Mouse (Mus musculus): ENCODE results near the gene Lpp.

Lpp gene

DNA sequence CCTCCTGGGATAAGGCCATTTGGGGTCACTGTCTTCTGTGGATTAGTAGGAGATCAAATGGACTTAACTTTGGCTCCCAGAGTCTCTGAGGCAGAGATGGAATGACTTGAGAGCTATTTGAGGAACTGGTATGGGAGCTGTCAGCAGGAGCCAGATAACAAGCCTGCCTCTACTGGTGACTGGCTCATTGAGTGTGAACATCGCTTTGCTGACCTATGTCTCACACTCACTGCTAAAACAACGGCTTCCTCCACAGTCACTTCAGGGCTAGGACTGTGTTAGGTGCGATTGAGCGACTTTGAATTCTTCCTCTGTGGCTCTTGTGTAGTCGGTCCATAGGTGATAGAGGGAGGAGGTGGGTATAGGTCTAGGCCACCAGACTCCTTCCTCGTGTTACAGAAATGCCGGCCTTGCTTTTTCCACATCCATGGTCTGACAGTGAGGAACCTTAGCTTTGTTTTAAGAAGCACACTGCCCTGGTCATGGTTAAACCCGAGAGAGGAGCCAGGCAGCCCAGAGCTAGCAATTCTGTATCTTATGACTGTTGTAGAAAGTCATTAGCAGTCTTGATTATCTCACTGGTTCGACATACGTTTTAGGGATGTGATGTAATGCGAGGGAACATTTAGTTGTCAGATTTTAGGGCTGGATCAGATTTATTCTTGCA lies 108.5 kb downstream of the Lpp start:
- DNase-seq (ENCODE audit: low spot score in 2 of 2) = no peak

DNA sequence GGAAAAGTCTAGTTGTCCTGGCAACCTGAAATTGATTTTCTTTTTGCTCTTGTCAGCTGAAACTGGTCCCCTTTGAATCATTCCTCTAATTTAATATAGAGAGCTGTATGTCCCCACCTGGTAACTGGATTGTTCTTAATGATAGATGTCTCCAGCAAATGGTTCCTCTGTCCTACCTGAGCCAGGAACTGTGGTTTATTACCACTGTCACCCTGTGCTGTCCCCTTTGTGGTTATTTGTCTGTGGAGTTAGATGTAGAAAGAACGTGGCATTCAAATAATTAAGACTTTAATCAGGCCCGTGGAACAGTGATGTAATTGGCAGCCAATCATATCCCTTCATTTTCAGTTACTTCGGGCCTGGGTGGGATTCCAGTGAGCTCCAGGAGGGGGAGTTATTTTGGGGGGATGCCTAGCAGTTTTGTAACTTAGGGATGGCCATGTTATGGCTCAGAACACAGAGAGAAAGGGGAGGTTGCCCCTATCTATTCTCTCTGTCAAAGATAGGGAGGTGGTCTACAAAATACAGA lies 109.1 kb downstream of the Lpp start:
- no peak for DNase-seq (ENCODE audit: low spot score in 2 of 2)

DNA sequence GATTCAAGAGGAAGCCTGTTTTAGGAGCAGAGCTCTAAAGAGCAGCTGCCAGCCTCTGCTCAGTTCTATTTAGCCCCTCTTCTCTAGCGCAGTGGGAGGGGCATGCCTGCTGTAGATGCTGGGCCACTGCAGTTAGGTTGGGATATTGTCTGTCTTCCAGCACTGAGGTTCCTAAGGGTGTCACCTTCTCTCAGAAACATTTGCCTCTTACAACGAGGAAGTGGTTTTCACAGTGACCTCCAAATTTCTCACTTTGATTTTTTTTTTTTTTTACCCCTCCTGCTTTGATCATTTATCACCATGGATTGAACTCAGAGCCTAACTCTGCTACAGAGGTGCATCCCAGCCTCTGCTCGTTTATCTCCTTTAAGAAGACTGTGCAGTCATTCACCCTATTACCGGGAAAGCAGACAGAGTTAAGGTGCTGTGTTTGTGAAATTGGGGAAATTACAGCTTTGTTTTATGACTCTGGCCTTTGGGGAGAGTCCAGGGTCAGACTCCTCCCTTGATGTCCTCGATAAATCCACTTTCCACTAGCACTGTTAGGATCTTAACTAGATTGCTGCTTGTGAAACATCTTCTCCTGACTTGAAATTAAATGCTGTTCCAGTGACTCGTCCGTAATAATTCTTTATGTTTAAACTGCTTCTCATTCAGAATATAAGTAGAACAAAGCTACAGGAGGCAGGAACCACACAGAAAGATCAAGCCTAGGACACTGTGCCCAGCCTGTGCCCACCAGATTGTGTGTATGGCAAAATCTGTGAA lies 111.7 kb downstream of the Lpp start:
- no peak for DNase-seq (ENCODE audit: low spot score in 2 of 2)

GRCm38 (mm10) chr16:24506237-24506636 lies 112.9 kb downstream of the Lpp start:
- DNase-seq (ENCODE audit: low spot score in 2 of 2) = no peak

DNA sequence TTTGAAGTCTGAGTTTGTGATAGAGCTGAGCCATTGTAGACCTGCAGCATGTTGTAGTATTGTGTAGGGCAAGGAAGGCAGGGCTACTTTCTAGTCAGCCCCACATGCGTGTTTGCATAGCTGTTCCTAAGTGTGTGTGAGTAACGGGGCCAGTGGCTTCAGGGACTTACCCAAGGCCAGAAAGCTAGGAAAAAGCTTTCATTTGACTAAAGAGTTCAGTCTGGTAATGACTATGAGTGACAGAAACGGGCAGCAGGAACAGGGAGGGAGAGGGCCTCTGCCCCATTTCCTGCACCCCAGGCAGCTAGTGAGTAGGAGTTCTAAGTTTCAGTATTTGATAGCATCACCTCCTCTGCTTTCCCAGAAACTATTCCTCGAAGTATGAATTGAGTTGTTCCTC lies 113.4 kb downstream of the Lpp start:
- no peak for DNase-seq (ENCODE audit: low spot score in 2 of 2)

DNA sequence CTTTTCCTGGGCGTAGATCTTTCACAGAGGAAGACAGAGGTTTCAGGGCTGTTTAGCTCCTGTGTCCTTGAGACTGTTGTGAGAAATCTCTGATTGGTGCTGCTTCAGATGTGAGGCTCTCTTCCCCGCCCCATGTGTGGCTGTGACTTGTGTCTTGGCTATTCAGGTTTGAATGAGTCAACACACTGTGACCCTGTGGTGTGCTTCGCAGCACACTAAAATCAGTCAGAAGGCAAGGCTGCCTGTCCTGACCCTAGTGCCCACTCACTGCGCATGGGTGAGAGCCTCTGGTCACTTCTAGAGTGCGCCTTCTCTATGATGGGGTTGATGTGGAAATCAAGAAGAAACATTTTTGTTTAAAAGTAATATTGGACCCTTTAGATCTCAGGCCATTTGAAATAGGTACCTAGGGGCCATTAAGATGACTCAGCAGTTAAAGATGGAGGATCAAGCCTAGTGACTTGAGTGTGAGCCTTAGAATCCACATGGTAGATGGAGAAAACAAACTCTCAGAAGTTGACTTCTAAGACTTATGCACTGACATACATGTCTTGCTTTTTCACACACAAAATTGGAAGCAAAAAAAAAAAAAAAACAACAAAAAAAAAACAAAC lies 114.7 kb downstream of the Lpp start:
- no peak for DNase-seq (ENCODE audit: low spot score in 2 of 2)

- DNase-seq (ENCODE audit: low spot score in 2 of 2) = no peak
Observed at GRCm38 (mm10) chr16:24509100-24509812, 115.9 kb downstream of the Lpp start.

GRCm38 (mm10) chr16:24509813-24510166 lies 116.5 kb downstream of the Lpp start:
- DNase-seq (ENCODE audit: low spot score in 2 of 2) = no peak

DNA sequence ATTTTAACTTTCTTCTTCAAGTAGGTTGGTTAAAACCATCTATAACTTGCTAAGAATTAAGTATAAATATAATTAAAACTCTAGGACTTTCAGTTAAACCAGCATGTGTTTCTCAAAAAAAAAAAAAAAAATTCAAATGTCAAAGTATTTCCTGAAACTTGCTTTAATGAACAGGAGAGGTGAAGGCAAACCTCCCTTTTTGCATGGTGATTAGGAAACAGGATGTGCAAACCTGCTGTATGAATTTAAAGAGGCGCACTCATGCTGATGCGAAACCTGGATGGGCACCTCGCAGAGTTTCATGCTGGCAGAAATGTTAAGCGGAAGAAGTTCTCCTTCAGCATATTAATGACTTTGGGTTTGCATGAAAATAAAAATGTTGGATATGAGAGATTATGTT lies 119.9 kb downstream of the Lpp start:
- no peak for DNase-seq (ENCODE audit: low spot score in 2 of 2)

- DNase-seq (ENCODE audit: low spot score in 2 of 2) = no peak
Observed at GRCm38 (mm10) chr16:24514802-24515727, 121.8 kb downstream of the Lpp start.

- no peak for DNase-seq (ENCODE audit: low spot score in 2 of 2)
Observed at GRCm38 (mm10) chr16:24516993-24517392, 123.7 kb downstream of the Lpp start.

- no peak for DNase-seq (ENCODE audit: low spot score in 2 of 2)
Observed at GRCm38 (mm10) chr16:24517501-24518042, 124.3 kb downstream of the Lpp start.

GRCm38 (mm10) chr16:24518785-24519184 lies 125.5 kb downstream of the Lpp start:
- no peak for DNase-seq (ENCODE audit: low spot score in 2 of 2)

GRCm38 (mm10) chr16:24527219-24527618 lies 133.9 kb downstream of the Lpp start:
- DNase-seq (ENCODE audit: low spot score in 2 of 2) = no peak

GRCm38 (mm10) chr16:24531681-24532080 lies 138.4 kb downstream of the Lpp start:
- no peak for DNase-seq (ENCODE audit: low spot score in 2 of 2)

GRCm38 (mm10) chr16:24535221-24535620 lies 141.9 kb downstream of the Lpp start:
- peak; percentile 20 to 33 for DNase-seq (ENCODE audit: low spot score in 2 of 2)

DNA sequence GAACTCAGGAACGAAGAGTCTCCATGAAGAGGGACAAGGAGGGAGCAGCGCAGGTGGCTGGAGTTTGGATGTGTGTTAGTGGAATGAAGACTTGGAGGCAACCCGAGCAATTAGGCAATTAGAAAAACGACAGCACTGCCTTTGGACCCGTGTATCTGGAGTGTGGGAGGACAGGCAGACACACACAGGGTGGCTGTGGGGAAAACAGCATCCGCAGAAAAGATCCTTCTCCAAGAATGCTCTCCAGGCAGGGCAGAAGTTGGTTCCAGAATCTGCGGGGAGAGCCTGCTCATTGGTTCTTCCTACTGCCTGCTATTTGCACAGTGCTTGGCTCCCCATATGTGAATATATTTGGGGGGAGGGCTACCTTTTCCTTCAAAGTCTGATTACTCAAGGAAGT lies 143.0 kb downstream of the Lpp start:
- peak; percentile 13 to 19 for DNase-seq (ENCODE audit: low spot score in 2 of 2)

DNA sequence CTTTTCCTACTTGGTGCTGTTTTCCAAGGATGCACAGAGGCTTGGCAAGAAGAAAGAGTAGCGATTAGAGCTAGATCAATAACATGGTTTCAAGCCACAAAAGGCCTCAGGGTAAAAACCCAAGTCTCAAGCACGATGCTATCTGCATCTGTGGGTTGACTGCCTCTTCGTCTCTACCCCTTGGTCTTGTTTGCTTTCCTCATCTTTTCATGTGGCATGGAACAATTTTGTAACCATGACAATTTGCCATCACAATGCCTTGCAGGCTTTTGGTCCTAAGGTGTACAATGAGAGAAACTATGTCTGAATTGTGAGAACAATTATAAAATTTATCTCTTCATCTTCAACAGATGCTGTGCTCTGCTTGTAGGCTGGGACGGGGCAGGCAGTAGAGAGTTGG lies 145.7 kb downstream of the Lpp start:
- no peak for DNase-seq (ENCODE audit: low spot score in 2 of 2)

- DNase-seq (ENCODE audit: low spot score in 2 of 2) = peak; percentile 6 to 40
Observed at GRCm38 (mm10) chr16:24542864-24543263, 149.6 kb downstream of the Lpp start.

- no peak for DNase-seq (ENCODE audit: low spot score in 2 of 2)
Observed at GRCm38 (mm10) chr16:24545366-24545765, 152.1 kb downstream of the Lpp start.

GRCm38 (mm10) chr16:24558458-24558857 lies 165.2 kb downstream of the Lpp start:
- no peak for DNase-seq (ENCODE audit: low spot score in 2 of 2)
